Mouse (Mus musculus) cortical plate, adult 2 months (tissue): Measurements from ENCODE around the gene Gm9903.

Experiments used
- CTCF ChIP-seq: fragments of 200-500 bp; IDR thresholded peaks from 2 replicates; pipeline ENCODE4 v1.5.1; 2011; ENCODE audit warnings: mild to moderate bottlenecking, control low read depth, low read length; ENCODE audit not compliant: insufficient read depth; ENCODE audit errors: extremely low read depth
- POLR2A ChIP-seq: fragments of 200-500 bp; IDR thresholded peaks from 2 replicates; pipeline ENCODE4 v1.6.1; 2011; ENCODE audit warnings: mild to moderate bottlenecking, low read length, control low read depth; ENCODE audit not compliant: insufficient read depth; ENCODE audit errors: extremely low read depth

- no peak for TF ChIP-seq POLR2A
- TF ChIP-seq CTCF = no peak
Observed at GRCm38 (mm10) chr5:33622671-33623070, 7.1 kb upstream of the Gm9903 start.
